Mouse (Mus musculus): Measurements from ENCODE around the gene Sycp2.

Sycp2 gene

DNA sequence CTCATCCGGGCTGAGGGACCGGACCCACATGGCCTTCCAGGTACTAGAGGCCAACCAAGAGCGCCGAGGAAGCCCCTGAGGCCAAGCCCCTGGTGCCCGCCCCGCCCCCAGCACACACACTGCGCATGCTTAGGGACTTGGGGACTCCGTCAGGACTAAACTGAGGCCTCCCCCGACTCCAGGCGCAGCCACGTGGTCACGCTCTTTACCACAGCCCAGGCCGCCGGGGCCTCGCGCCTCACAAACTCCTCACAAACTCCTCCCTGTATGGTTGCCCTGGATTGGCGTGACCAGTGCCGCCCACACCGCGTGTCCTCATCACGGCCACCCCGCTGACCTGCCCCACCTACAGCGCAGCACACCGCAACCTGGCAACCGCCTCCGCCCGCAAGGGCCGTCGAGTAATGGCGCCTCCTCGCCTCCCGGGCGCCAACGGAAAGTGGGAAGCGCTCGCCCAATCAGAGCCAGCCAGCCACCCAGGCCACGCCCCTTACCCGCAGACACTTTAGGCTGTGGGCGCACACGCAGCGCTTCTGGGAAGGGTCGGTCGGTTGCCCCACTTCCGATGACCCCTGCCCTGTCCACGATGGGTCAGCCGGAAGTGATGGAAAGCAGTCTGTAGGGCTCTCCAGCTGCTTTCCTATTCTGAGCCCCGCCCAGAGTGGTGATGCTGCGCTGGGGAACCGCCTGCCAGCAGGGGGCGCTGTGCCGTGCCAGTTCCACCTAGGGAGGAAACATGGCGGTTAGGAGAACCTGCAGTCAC lies at the start of gene Sycp2:
Gene Sycp2 (minus strand): TSS at position 633 of the 763 bp plus-strand sequence.
- no peak for DNase-seq (ENCODE audit: low read depth, low spot score)

DNA sequence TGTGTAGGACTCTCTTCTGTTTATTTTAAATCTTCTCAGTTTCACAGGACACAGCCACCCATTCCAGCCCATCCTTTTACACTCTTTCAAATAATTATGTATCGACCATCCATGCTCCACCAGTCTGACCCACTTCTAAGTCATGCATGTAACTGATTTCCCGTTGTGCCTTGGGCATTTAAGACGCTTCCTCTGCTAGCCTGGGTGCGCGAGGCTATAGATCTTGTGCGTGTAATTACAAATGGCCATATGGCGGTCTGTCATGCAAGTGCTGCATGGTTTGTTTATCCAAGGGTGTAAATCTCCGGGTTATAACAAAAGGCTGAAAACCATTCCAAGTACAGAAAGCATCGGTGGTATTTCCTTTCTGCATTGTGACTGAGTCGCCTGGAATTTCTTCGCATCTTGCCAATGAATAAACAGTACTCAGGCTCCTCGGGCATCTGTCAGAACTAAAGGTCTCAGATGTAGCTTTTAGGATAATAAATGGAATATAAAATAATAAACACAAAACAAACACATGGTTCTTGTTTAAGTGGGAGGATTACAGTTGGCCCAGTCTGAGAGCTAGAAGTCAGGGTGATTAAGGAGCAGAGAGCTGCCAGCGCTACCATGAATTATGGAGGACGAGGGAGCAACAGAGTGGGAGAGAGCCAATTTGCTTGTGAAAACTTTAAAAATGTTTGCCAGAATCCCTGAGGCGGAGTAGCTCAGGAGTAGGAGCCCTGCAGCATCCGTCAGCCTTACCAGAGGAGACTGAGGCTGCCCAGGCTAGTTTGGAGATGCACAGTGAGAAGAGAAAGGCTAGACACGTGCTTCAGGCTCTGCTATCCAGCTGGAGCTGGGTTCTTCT lies 47.4 kb upstream of the Sycp2 start:
- DNase-seq (ENCODE audit: low read depth, low spot score) = no peak

DNA sequence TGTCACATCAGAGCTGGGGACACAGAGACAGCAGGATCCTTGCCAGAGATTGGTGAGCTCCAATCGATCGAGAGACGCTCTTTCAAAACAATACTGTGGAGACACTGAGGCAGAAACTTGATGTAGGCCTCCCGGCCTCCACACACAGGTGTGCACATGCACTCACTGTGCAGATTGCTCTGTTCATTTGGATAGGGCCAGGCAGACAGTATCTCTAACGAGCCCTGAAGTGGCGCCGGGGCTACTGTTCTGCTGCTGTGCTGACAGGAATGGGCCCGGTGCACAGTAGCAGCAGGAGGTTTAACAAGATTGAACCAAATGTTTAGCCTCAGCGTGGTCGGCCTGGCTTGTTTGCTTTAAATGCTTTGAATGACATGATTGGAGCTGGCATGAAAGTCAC lies 43.5 kb upstream of the Sycp2 start:
- DNase-seq (ENCODE audit: low read depth, low spot score) = no peak

DNA sequence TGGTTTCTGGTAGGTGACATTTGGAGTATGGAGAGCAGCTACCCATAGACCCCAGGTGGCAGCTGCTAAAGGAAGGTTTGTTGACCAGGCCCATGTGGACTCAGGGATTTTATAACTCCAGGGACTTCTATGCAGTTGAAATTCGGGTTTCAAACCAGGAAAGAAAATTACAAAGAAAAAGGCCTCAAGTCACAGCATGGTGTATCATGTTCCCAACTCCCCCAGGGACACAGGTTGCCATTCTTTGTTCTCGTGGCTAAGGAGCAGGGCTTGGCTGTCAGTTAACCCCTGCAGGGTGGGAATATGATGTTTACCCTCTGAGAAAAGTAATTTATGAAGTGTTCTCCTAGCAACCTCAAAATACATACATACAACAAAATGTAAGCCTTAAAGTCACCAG lies 42.8 kb upstream of the Sycp2 start:
- no peak for DNase-seq (ENCODE audit: low read depth, low spot score)

DNA sequence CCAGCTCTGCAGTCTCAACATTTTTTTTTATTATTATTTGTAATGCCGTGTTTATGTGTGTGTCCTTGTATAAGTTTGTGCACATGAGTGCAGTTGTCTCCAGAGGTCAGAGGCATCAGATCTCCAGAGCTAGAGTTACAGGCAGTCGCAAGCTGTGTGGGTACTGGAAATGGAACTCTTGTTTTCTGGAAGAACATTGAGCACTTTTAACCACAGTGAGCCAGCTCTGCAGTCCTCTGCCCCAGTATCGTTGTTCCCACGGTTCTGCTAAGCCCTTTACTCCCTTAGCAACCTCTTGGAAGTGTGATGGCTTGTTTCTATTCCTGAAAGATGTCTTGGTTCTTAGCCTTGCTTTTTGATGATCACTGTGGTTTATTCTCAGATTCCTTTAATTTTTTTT lies 41.9 kb upstream of the Sycp2 start:
- no peak for DNase-seq (ENCODE audit: low read depth, low spot score)

DNA sequence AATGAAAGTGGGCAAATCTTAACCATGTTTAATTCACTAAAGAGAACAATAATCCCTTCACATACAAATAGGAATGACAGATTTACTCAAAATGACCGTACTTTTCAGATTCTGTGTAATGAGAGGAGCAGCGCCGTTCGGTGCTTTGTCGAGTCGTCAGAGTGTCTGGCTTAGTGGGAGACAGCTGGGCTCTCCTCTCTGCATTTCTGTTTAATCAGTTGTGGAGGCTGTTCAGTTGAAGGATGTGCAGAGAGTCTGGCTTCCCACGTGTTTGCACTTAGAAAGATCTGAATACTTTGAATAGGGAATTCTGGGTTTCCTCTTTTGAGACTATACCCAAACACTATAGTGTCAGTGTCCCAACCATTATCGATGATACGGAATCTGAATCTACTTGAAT lies 29.8 kb upstream of the Sycp2 start:
- DNase-seq (ENCODE audit: low read depth, low spot score) = no peak

DNA sequence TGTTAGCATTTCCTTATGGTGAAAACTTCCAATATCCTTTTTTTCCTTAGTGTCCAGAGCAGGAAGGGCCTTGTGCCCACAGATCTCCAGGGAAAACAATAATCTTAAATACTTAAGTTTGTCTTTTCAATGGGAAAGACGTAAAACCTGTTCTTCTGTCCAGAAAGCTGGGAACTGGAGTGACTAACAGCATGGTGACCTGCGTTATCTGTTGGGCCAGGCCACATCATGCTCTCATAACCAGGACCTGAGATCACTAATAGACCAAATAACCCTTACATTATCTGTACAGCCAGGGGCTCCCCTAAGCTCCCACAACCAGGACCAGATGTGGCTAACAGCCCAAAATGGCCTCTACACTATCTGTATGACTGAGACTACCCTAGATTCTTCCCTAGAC lies 26.4 kb upstream of the Sycp2 start:
- DNase-seq (ENCODE audit: low read depth, low spot score) = no peak

DNA sequence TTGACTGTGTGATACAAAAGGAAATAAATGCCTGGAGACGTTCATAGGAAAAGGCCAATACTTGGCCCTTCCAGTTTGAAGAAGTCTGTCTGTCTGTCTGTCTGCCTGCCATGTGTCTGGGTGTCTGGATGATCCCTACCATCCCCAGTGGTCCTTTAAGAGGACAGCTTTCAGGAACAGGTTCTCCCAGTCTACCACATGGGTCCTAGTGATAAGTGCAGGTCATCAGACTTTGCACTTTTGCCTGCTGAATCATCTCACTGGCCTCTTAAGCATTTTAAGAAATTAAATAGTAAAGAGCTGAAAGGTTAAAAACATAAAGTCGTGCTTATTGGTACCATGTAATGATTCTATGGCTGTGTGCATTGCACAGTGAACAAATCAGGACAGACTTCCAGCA lies 26.0 kb upstream of the Sycp2 start:
- DNase-seq (ENCODE audit: low read depth, low spot score) = no peak

DNA sequence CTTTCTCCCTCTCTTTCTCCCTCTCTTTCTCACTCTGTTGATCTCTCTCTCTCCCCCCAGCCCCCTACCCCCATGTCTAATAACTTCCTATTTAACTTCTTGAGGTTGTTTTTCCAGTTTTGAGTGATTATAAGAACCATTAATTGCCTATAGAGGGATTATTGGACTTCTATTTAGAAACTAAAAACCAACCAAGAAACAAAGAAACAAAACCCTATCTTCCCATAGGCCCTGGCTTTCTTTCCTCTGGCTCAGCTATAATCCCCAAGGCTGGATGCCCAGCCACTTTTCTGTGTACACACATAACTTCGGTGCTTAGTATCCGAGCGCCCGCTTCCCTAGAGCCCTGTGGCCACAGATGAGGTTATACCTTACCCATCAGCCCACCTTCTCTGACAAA lies 22.7 kb upstream of the Sycp2 start, which contains the start of gene Cdh26:
Gene Cdh26 (plus strand): TSS at position 301 of the 400 bp plus-strand sequence.
- DNase-seq (ENCODE audit: low read depth, low spot score) = no peak

DNA sequence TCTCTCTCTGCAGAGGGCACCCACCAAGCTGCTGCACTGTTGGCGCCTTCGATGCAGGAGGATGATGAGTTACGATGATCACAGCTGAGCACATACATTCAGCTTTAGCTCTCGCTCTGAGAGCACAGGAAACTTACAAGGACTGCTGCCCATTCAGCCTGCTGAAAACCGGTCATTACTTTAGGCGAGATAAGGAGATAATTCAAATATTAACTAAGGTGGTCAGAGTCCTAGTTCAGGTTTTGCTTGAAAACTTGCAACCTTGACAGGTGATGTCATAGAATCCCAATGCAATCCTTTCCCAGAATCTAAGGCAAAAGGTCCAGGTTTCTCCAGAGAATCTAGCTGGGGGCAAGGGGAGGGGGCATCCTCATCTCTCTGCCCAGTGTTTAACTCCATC lies 21.9 kb upstream of the Sycp2 start:
- DNase-seq (ENCODE audit: low read depth, low spot score) = no peak

DNA sequence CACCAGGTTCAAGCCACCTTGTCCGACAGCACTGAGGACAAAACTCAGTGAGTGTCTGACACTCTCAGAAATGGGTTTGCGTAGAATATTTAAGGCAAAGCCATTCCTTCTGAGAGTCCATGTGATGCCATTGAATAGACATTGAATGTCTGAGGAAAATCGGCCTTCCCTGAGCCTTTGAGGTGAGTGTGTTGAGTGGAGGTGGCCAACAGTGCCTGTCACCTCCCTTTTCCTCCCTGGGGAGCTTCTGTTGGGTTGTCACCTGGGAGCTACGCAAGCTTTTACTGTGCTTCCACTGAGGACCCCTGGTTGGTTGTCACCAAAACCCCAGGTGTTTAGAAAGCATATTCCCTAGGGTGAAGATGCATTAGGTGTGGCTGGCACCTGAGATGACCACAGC lies 21.2 kb upstream of the Sycp2 start:
- no peak for DNase-seq (ENCODE audit: low read depth, low spot score)

DNA sequence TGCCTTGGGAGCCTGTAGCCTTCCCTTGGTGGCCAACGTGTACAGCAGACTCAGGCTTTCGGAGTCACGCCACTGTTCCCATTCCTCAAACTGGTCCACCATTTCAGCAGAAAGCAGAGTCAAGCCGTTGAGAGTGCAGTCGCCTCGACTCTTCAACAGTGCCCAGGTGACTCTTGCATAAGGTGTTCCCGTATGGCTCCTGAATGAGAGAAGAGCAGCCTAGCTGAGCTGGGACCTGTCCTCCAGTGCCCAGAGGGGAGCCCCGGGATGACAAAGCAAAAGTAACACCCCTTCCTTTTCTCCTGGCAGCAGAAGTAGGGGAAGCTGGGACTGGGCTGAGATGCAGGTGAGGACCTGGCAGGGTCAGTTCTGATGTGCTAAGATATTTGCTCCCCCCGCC lies 20.7 kb upstream of the Sycp2 start:
- no peak for DNase-seq (ENCODE audit: low read depth, low spot score)

DNA sequence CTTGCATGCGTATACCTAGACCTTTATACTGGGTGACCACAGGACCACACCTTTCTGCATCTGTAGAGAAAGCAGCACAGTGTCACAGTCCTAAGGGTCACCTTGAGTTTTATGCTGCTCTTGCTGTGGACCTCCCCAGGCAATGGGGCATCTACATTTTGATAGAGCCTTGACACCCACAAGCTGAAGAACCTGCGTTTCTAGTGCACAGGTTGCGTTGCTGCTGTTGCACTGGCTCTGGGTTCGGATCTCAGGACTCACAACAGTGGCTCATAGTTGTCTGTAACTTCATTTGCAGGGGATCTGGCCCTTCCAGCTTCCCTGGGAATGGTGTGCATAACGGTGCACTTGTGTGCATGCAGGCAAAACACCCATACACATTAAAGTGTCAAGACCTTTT lies 19.7 kb upstream of the Sycp2 start:
- no peak for DNase-seq (ENCODE audit: low read depth, low spot score)

DNA sequence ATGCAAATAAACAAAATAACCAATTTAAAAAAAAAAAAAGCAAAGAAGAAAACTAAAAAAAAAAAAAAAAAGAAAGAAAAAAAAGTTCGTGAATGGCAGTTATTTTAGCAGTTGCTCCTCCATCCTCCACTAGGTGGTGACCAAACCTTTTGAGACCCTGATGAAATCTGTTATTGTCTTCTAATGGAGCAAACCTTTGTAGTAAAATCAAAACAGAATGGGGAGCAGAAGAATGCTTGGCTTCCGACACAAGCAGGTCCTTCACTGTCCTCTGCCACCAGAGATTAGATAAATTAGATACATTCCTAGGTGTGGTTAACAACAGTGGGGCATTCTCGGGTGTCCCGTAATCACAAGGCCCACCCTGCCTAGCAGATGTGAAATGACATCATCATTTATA lies 18.7 kb upstream of the Sycp2 start:
- no peak for DNase-seq (ENCODE audit: low read depth, low spot score)

DNA sequence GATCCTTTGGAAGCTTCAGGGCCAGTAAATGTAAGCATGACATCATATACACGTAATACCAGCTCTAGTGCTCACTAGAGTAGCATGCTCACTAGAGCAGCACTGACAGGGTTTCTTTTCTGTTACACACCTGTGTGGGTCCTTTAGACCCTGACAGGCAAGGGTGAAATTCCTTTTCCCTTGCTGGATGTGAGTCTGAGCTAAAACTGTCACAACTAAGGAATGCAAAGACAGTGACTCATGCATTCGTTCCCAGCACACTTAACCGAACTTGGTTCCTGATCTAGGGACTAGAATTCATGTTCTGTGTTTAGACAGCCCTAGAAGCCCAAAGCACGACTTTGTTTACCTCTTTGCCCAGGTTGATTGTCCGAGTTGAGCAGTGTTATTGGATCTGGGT lies 15.7 kb upstream of the Sycp2 start:
- no peak for DNase-seq (ENCODE audit: low read depth, low spot score)

DNA sequence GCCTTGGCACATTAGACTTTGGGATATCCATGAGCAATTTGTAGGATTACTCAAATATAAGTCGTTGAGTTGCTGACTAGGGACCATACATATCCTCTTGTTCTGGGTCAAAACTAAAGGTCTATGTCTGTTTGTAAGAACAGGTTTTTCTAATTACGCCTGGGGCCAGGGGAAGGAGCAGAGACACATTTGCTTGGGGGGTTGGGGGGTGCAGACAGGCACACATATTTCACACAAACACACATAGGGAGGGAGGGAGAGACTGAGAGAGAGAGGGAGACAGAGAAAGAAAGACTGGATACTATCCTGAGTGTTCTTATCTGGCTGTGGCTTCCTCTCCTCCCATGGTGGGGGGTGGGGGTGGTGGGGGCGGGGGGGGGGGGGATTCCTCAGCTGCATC lies 14.7 kb upstream of the Sycp2 start:
- no peak for DNase-seq (ENCODE audit: low read depth, low spot score)

DNA sequence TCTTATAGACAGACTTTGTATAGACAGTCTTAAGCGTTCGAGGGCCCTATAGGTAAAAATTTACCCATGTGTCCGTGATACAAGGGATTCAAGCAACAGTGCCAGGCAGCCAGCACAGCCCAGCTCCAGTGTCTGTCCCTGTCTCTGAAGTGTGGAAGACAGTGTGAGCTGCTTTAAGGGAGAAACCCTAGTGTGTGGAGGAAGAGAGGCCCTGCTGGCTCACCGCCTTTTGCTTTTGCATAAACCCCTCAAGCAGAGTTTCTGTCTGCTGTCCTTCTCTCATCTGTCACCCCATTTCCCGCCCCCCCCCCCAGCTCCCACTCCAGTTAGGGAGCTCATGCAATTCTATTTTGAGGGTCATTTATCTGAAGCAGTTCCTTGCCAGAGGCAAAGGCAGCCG lies 14.1 kb upstream of the Sycp2 start:
- DNase-seq (ENCODE audit: low read depth, low spot score) = no peak

DNA sequence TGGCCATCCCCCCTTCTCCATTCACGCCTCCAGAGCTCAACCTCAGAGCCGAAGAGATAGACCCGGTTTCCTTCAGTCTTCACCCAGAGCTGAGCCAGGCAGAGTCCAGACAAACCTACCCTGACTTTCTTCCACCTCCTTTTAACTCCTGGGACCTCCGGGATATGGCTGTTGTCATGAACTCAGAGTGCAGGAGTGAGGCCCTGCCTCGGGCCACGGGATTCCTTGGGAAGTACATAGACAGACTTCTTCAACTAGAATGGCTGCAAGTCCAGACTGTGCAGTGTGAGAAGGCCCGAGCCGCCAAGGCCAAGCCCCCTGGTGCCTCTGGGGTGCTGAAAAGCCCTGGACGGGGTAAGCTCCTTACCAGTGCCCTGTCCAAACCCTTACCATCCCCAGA lies 13.1 kb upstream of the Sycp2 start:
- DNase-seq (ENCODE audit: low read depth, low spot score) = no peak

DNA sequence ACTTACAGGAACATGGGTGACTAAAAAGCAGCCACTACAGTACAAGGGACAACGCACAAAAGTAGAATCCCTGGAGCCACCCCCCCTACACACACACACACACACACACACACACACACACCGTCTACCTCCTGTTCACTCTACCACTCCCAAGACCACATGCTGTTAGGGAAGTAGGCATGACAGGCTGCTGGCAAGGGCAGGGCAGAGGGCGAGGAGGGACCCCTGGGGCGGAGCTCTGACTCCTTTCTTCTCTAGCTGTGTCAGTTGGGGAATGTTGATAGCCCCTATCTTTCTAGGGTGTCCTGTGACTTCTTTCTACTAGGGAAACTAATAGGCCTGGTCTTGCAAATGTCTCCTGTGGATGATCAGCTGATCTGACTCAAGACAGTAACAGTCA lies 9.5 kb upstream of the Sycp2 start:
- DNase-seq (ENCODE audit: low read depth, low spot score) = no peak

DNA sequence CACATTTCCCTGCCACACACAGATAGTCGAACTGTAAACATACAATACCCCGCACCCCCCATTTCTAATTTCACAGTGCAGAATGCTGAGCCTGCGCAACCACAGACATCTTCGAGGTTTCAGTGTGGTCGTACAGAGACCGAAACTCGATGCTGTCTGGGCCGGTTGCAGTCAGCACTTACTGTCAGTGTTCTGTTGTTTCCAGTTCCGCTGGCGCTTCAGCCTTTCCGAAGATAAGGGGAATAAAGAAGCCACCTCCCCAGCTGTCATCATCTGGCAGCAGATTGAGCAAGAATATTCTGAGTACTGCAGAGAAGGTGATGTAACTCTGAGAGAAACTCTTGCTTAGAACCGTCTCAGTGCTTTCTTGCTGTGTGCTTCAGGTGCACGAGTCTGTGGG lies 8.9 kb upstream of the Sycp2 start:
- no peak for DNase-seq (ENCODE audit: low read depth, low spot score)

DNA sequence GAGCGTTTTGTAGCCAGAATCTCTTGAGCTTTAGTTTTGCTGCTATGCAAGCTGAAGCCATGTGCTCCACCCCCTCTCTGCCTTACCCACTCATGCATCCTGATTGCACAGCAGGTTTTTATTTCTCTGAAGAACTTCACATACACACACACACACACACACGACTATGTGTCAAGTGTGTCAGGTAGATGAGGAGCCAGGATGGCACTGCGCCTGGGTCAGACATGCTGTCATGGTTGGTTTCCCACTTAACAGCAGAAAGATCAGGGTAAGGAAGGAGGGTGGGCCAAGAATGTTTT lies 7.6 kb upstream of the Sycp2 start:
- no peak for DNase-seq (ENCODE audit: low read depth, low spot score)

DNA sequence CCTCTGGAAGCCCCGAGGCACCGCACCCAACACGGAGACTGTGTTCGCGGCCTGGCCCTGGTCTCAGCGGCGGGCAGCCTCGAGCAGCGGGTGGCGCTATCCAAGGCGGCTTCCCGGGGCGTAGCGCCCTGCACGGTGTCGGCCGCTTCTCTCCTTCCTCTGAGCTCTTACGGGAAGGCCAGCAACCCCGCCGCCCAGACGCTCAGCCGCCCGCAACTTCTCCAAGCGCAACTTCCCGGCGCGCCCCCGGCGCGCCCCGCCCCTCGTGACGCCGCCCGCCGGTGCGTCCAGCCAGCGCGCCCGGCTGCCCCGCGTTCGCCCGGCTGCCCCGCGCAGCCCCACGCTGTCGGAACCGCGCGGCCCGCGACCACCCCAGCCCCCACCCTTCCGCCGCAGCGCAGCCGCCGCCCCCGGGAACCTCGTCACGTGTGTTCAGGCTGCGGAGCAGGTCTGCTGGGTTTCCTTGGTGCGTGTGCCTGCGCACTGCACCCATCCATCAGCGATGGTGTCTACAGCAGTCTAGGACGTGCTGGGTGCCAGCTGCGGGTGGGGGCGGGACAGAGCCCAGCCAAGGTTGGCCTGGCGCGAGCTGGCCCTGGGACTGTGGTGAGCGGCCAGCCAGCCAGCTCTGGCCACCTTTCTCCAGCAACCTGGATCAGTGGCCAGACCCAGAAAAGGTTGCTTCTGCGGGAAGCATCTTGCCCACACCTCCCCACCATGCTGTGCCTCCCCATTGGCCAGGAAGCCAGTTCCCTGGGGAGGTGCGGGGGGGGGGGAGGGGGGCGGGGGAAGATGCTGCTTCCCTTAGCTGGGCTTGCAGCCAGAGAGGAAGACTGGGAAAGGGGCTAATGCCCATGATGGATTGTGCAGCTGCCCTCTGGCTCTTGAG lies 7.0 kb upstream of the Sycp2 start, which contains the start of the genes Ppp1r3d and Fam217b:
Gene Ppp1r3d (minus strand): TSS at position 212 of the 889 bp plus-strand sequence.
Gene Fam217b (plus strand): TSS at position 264 of the 889 bp plus-strand sequence.
- no peak for DNase-seq (ENCODE audit: low read depth, low spot score)
